Mouse (Mus musculus): ENCODE measurements around the gene Aipl1. TPM values are rescaled to one million over a fixed set of nuclear protein-coding genes. Genes with fewer than 3 reads are reported as not detected.

Gene Aipl1
- polyA plus RNA-seq, 1 experiment from 2014 or later, result 0.59 TPM

GRCm38 (mm10) chr11:72029143-72029542, 8.2 kb downstream of the Aipl1 start:
- WGBS, result 15% methylated on average over 23 of the region's 23 CpGs
- no peaks in the 10 kb centered on the region for H3K9me3 ChIP-seq
- H3K9ac ChIP-seq, result 0 out of 2 replicates have a peak overlapping the region, but pooled peaks have one; percentile 27
- no peak for ATAC-seq (ENCODE audit: insufficient number of reproducible peaks, insufficient read depth, low FRiP score, low TSS enrichment, low read depth)
- H3K27ac ChIP-seq, result no peak overlapping the region
- peaks cover 6% of the 10 kb centered on the region; the same call in 1 of the 2 replicates for H3K4me1 ChIP-seq
- H3K4me2 ChIP-seq, result 0 out of 2 replicates have a peak overlapping the region, but pooled peaks have one; percentile 16
- H3K36me3 ChIP-seq, result no peaks in the 10 kb centered on the region
- H3K27me3 ChIP-seq, result peaks cover 16% of the 10 kb centered on the region
- H3K4me3 ChIP-seq, result no peak overlapping the region

- Histone ChIP-seq H3K9me3 (no peaks in the 10 kb centered on the region), H3K4me1 (peaks cover 13% of the 10 kb centered on the region), H3K4me3 (no peak overlapping the region), H3K36me3 (no peaks in the 10 kb centered on the region), H3K27ac (no peak overlapping the region), H3K4me2 (no peak overlapping the region), H3K9ac (no peak overlapping the region), H3K27me3 (peaks cover 16% of the 10 kb centered on the region)
- WGBS, result 62% methylated on average over 9 of the region's 9 CpGs
- no peak for ATAC-seq (ENCODE audit: insufficient number of reproducible peaks, insufficient read depth, low FRiP score, low TSS enrichment, low read depth)
These were observed 9.5 kb downstream of the Aipl1 start for GRCm38 (mm10) chr11:72027836-72028235.

- H3K36me3 ChIP-seq, result no peaks in the 10 kb centered on the region
- H3K4me3 ChIP-seq, result no peak overlapping the region
- peaks cover 15% of the 10 kb centered on the region for H3K4me1 ChIP-seq
- no peak overlapping the region for H3K4me2 ChIP-seq
- H3K9ac ChIP-seq, result no peak overlapping the region
- 82% methylated on average over 9 of the region's 9 CpGs for WGBS
- H3K27me3 ChIP-seq, result peaks cover 16% of the 10 kb centered on the region
- no peaks in the 10 kb centered on the region for H3K9me3 ChIP-seq
- ATAC-seq (ENCODE audit: insufficient number of reproducible peaks, insufficient read depth, low FRiP score, low TSS enrichment, low read depth), result no peak
- no peak overlapping the region for H3K27ac ChIP-seq
These were observed 10.8 kb downstream of the Aipl1 start for GRCm38 (mm10) chr11:72026516-72026915.

- no peak overlapping the region for H3K9ac ChIP-seq
- no peak for ATAC-seq (ENCODE audit: insufficient number of reproducible peaks, insufficient read depth, low FRiP score, low TSS enrichment, low read depth)
- no peaks in the 10 kb centered on the region for H3K36me3 ChIP-seq
- 44% methylated on average over 5 of the region's 5 CpGs for WGBS
- H3K27ac ChIP-seq, result no peak overlapping the region
- no peak overlapping the region for H3K4me2 ChIP-seq
- no peaks in the 10 kb centered on the region for H3K9me3 ChIP-seq
- H3K27me3 ChIP-seq, result peaks cover 16% of the 10 kb centered on the region
- H3K4me1 ChIP-seq, result peaks cover 15% of the 10 kb centered on the region
- no peak overlapping the region for H3K4me3 ChIP-seq
These were observed 11.5 kb downstream of the Aipl1 start for GRCm38 (mm10) chr11:72025843-72026242.

- Histone ChIP-seq H3K4me3 (no peak overlapping the region), H3K4me1 (peaks cover 14% of the 10 kb centered on the region), H3K9me3 (no peaks in the 10 kb centered on the region), H3K4me2 (no peak overlapping the region), H3K36me3 (no peaks in the 10 kb centered on the region), H3K9ac (no peak overlapping the region), H3K27me3 (peaks cover 5% of the 10 kb centered on the region), H3K27ac (no peak overlapping the region)
- 25% methylated on average over 5 of the region's 5 CpGs for WGBS
- no peak for ATAC-seq (ENCODE audit: insufficient number of reproducible peaks, insufficient read depth, low FRiP score, low TSS enrichment, low read depth)
These were observed 13.0 kb downstream of the Aipl1 start for GRCm38 (mm10) chr11:72024193-72024781.

GRCm38 (mm10) chr11:72023581-72023980, 13.7 kb downstream of the Aipl1 start:
- Histone ChIP-seq H3K9me3 (no peaks in the 10 kb centered on the region), H3K36me3 (no peaks in the 10 kb centered on the region), H3K9ac (no peak overlapping the region), H3K27me3 (no peaks in the 10 kb centered on the region; the same call in 1 of the 2 replicates), H3K4me2 (no peak overlapping the region), H3K27ac (no peak overlapping the region), H3K4me1 (peaks cover 9% of the 10 kb centered on the region), H3K4me3 (no peak overlapping the region)
- ATAC-seq (ENCODE audit: insufficient number of reproducible peaks, insufficient read depth, low FRiP score, low TSS enrichment, low read depth), result no peak
- 33% methylated on average over 10 of the region's 10 CpGs for WGBS

GRCm38 (mm10) chr11:72022827-72023226, 14.5 kb downstream of the Aipl1 start:
- H3K9me3 ChIP-seq, result no peaks in the 10 kb centered on the region
- 56% methylated on average over 6 of the region's 6 CpGs for WGBS
- no peaks in the 10 kb centered on the region; the same call in 1 of the 2 replicates for H3K27me3 ChIP-seq
- H3K27ac ChIP-seq, result no peak overlapping the region
- H3K36me3 ChIP-seq, result no peaks in the 10 kb centered on the region
- H3K4me3 ChIP-seq, result no peak overlapping the region
- no peak overlapping the region for H3K4me2 ChIP-seq
- no peak overlapping the region for H3K9ac ChIP-seq
- ATAC-seq (ENCODE audit: insufficient number of reproducible peaks, insufficient read depth, low FRiP score, low TSS enrichment, low read depth), result no peak
- peaks cover 9% of the 10 kb centered on the region for H3K4me1 ChIP-seq

- H3K4me3 ChIP-seq, result no peak overlapping the region
- 82% methylated on average over 4 of the region's 4 CpGs for WGBS
- no peak overlapping the region for H3K4me2 ChIP-seq
- no peaks in the 10 kb centered on the region for H3K9me3 ChIP-seq
- ATAC-seq (ENCODE audit: insufficient number of reproducible peaks, insufficient read depth, low FRiP score, low TSS enrichment, low read depth), result no peak
- no peak overlapping the region for H3K9ac ChIP-seq
- H3K27ac ChIP-seq, result no peak overlapping the region
- no peaks in the 10 kb centered on the region for H3K36me3 ChIP-seq
- no peaks in the 10 kb centered on the region for H3K27me3 ChIP-seq
- peaks cover 9% of the 10 kb centered on the region for H3K4me1 ChIP-seq
These were observed 16.3 kb downstream of the Aipl1 start for GRCm38 (mm10) chr11:72021015-72021414.

GRCm38 (mm10) chr11:72017253-72017601, 20.1 kb downstream of the Aipl1 start:
- Histone ChIP-seq H3K36me3 (no peaks in the 10 kb centered on the region), H3K9me3 (no peaks in the 10 kb centered on the region), H3K27ac (no peak overlapping the region), H3K4me1 (peaks cover 8% of the 10 kb centered on the region; the same call in 1 of the 2 replicates), H3K4me3 (no peak overlapping the region), H3K9ac (no peak overlapping the region), H3K4me2 (no peak overlapping the region), H3K27me3 (no peaks in the 10 kb centered on the region)
- ATAC-seq (ENCODE audit: insufficient number of reproducible peaks, insufficient read depth, low FRiP score, low TSS enrichment, low read depth), result no peak
- WGBS, result 61% methylated on average over 9 of the region's 9 CpGs

- Histone ChIP-seq H3K9me3 (no peaks in the 10 kb centered on the region), H3K36me3 (no peaks in the 10 kb centered on the region), H3K27me3 (no peaks in the 10 kb centered on the region), H3K4me1 (peaks cover 11% of the 10 kb centered on the region), H3K27ac (no peak overlapping the region), H3K4me3 (no peak overlapping the region), H3K4me2 (no peak overlapping the region), H3K9ac (no peak overlapping the region)
- ATAC-seq (ENCODE audit: insufficient number of reproducible peaks, insufficient read depth, low FRiP score, low TSS enrichment, low read depth), result no peak
- WGBS, result 80% methylated on average over 13 of the region's 13 CpGs
These were observed 20.6 kb downstream of the Aipl1 start for GRCm38 (mm10) chr11:72016518-72017252.

GRCm38 (mm10) chr11:72014674-72015073, 22.6 kb downstream of the Aipl1 start:
- no peaks in the 10 kb centered on the region for H3K27me3 ChIP-seq
- no peaks in the 10 kb centered on the region for H3K36me3 ChIP-seq
- no peaks in the 10 kb centered on the region for H3K9me3 ChIP-seq
- H3K4me2 ChIP-seq, result no peak overlapping the region
- H3K27ac ChIP-seq, result no peak overlapping the region
- no peak overlapping the region for H3K4me3 ChIP-seq
- WGBS, result 76% methylated on average over 4 of the region's 4 CpGs
- peaks cover 27% of the 10 kb centered on the region for H3K4me1 ChIP-seq
- no peak for ATAC-seq (ENCODE audit: insufficient number of reproducible peaks, insufficient read depth, low FRiP score, low TSS enrichment, low read depth)
- H3K9ac ChIP-seq, result no peak overlapping the region

GRCm38 (mm10) chr11:72011955-72012354, 25.4 kb downstream of the Aipl1 start:
- peak overlapping the region; percentile 8; the same call in 1 of the 2 replicates for H3K27ac ChIP-seq
- H3K9me3 ChIP-seq, result no peaks in the 10 kb centered on the region
- H3K4me2 ChIP-seq, result no peak overlapping the region
- 64% methylated on average over 1 of the region's 1 CpGs for whole genome bisulfite sequencing
- H3K36me3 ChIP-seq, result no peaks in the 10 kb centered on the region
- peaks cover 27% of the 10 kb centered on the region for H3K4me1 ChIP-seq
- no peak for ATAC-seq (ENCODE audit: insufficient number of reproducible peaks, insufficient read depth, low FRiP score, low TSS enrichment, low read depth)
- no peaks in the 10 kb centered on the region for H3K27me3 ChIP-seq
- H3K4me3 ChIP-seq, result no peak overlapping the region
- H3K9ac ChIP-seq, result no peak overlapping the region
